Mouse (Mus musculus): ENCODE results near the gene Fam180a.

DNA sequence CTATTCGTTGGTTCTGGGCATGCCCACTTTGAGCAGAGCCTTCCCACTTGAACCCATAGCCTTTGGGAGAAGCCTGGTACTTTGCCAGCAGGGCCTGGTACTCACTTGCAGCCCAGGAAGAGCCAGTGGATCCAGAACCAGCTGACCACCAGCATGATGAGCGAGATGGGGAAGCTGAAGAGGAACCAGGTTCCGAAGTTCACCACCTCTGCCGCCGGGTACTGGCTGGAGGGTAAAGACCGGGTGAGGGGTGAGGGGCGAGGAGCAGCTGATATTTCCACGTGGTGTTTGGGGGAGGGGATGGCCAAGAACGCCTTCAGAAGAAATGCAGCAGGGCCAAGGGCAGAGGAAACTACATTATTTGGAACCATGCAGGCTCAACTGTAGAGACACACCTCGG lies 46.6 kb downstream of the Fam180a start:
- no peak for TF ChIP-seq GATA1 (IDR thresholded peaks at IDR 0.05; ENCODE audit: low read length)
- TF ChIP-seq TAL1 (IDR thresholded peaks at IDR 0.05; ENCODE audit: low read length) = no peak
